Mouse (Mus musculus): ENCODE results near the gene Pnp.
A peak's percentile ranks its signal among the peaks of the same experiment; 100 is the strongest.
"Not testable (repeated sequence)": the region's sequence is repeated elsewhere in the genome, so short reads cannot be mapped to it uniquely, and the experiment has no call there.

Gene Pnp

GRCm38 (mm10) chr14:50930377-50930753, 517 bp upstream of the Pnp start:
- peak; percentile 54 for DNase-seq (ENCODE audit: low read depth, low spot score)

GRCm38 (mm10) chr14:50931493-50932020, 675 bp downstream of the Pnp start:
- no peak for DNase-seq (ENCODE audit: low read depth, low spot score)

- DNase-seq (ENCODE audit: low read depth, low spot score) = no peak
Observed at GRCm38 (mm10) chr14:50936649-50937048, 5.8 kb downstream of the Pnp start.

GRCm38 (mm10) chr14:50938119-50938908, 7.4 kb downstream of the Pnp start:
- no peak for DNase-seq (ENCODE audit: low read depth, low spot score)

GRCm38 (mm10) chr14:50938940-50939339, 8.1 kb downstream of the Pnp start:
- DNase-seq (ENCODE audit: low read depth, low spot score) = no peak

GRCm38 (mm10) chr14:50943932-50944667, 13.2 kb downstream of the Pnp start, which contains the start of gene Gm49342:
TSS of gene Gm49342 (plus strand) at chr14:50944517.
- peak; percentile 89 for DNase-seq (ENCODE audit: low read depth, low spot score)

GRCm38 (mm10) chr14:50944668-50945033, 13.8 kb downstream of the Pnp start:
- not testable (repeated sequence) for DNase-seq (ENCODE audit: low read depth, low spot score)

- DNase-seq (ENCODE audit: low read depth, low spot score) = not testable (repeated sequence)
Observed at GRCm38 (mm10) chr14:50945081-50945480, 14.2 kb downstream of the Pnp start.

GRCm38 (mm10) chr14:50945526-50945925, 14.6 kb downstream of the Pnp start:
- not testable (repeated sequence) for DNase-seq (ENCODE audit: low read depth, low spot score)

GRCm38 (mm10) chr14:50955487-50955886, 24.6 kb downstream of the Pnp start:
- no peak for DNase-seq (ENCODE audit: low read depth, low spot score)

GRCm38 (mm10) chr14:50955942-50956508, 25.1 kb downstream of the Pnp start, which contains the start of gene Pnp2:
TSS of gene Pnp2 (plus strand) at chr14:50955992.
- peak; percentile 53 for DNase-seq (ENCODE audit: low read depth, low spot score)

GRCm38 (mm10) chr14:50956724-50957123, 25.8 kb downstream of the Pnp start:
- not testable (repeated sequence) for DNase-seq (ENCODE audit: low read depth, low spot score)

GRCm38 (mm10) chr14:50957146-50957545, 26.3 kb downstream of the Pnp start:
- DNase-seq (ENCODE audit: low read depth, low spot score) = not testable (repeated sequence)

- DNase-seq (ENCODE audit: low read depth, low spot score) = not testable (repeated sequence)
Observed at GRCm38 (mm10) chr14:50958289-50958995, 27.6 kb downstream of the Pnp start.

GRCm38 (mm10) chr14:50968216-50968980, 37.5 kb downstream of the Pnp start:
- no peak for DNase-seq (ENCODE audit: low read depth, low spot score)

- DNase-seq (ENCODE audit: low read depth, low spot score) = no peak
Observed at GRCm38 (mm10) chr14:50969041-50969440, 38.2 kb downstream of the Pnp start.

- no peak for DNase-seq (ENCODE audit: low read depth, low spot score)
Observed at GRCm38 (mm10) chr14:50969558-50970544, 39.0 kb downstream of the Pnp start.

- no peak for DNase-seq (ENCODE audit: low read depth, low spot score)
Observed at GRCm38 (mm10) chr14:50970822-50971221, 39.9 kb downstream of the Pnp start.

GRCm38 (mm10) chr14:50973054-50973453, 42.2 kb downstream of the Pnp start:
- DNase-seq (ENCODE audit: low read depth, low spot score) = not testable (repeated sequence)
